Mouse (Mus musculus): Measurements from ENCODE around the gene Atcay.

GRCm38 (mm10) chr10:81240876-81241275 lies 10.2 kb upstream of the Atcay start:
- TF ChIP-seq CTCF (IDR thresholded peaks at IDR 0.05; ENCODE audit: borderline replicate concordance, insufficient read depth, low read length) = peak; percentile 49; the same call in 1 of the 2 replicates
- TF ChIP-seq POLR2A (IDR thresholded peaks at IDR 0.05; ENCODE audit: low read depth, low read length) = no peak

Measured in embryonic fibroblast, embryonic 13.5 days (primary cell).